1 mouse cellular context compared by ENCODE assay signal in genomic region chr5:137061809-137062481, GRCm38 (mm10).
A peak's percentile ranks its signal among the peaks of the same experiment; 100 is the strongest.
TF ChIP-seq lines count a peak whose summit lies in the region.

No protein-coding gene starts in this region.

TF ChIP-seq in CH12.LX, 34 proteins besides CTCF, POLR2A, EP300 and RAD21 (continued from another document):
- no peak for TF ChIP-seq ELF1 (IDR thresholded peaks at IDR 0.05; ENCODE audit: low read depth, low read length)
- no peak for TF ChIP-seq RCOR1 (conservative IDR thresholded peaks at IDR 0.05; ENCODE audit: low read depth, low read length)
- no peak for TF ChIP-seq ZNF384 (IDR thresholded peaks at IDR 0.05; ENCODE audit: low read depth, low read length)
- TF ChIP-seq MXI1 (IDR thresholded peaks at IDR 0.05; ENCODE audit: low read depth, low read length) = no peak
- TF ChIP-seq ZMIZ1 (IDR thresholded peaks at IDR 0.05; ENCODE audit: low read depth, low read length) = no peak
- TF ChIP-seq IRF4 (IDR thresholded peaks at IDR 0.05; ENCODE audit: low read depth, low read length) = peak; percentile 60
- TF ChIP-seq MEF2A (IDR thresholded peaks at IDR 0.05; ENCODE audit: borderline replicate concordance, low read depth, low read length) = no peak
- no peak for TF ChIP-seq HCFC1 (IDR thresholded peaks at IDR 0.05; ENCODE audit: low read depth, low read length)
- no peak for TF ChIP-seq SIN3A (IDR thresholded peaks at IDR 0.05; ENCODE audit: low read length)
- no peak for TF ChIP-seq USF2 (conservative IDR thresholded peaks at IDR 0.05; ENCODE audit: low read depth, low read length)
- no peak for TF ChIP-seq GABPA (IDR thresholded peaks at IDR 0.05; ENCODE audit: insufficient replicate concordance, low read depth, low read length)
- TF ChIP-seq JUN (IDR thresholded peaks at IDR 0.05; ENCODE audit: insufficient read depth, low read depth, low read length) = peak; percentile 62; the same call in 1 of the 2 replicates
- TF ChIP-seq ETS1 (conservative IDR thresholded peaks at IDR 0.05; ENCODE audit: low read depth, low read length) = peak; percentile 77
- TF ChIP-seq USF1 (IDR thresholded peaks at IDR 0.05; ENCODE audit: low read depth, low read length) = no peak
- TF ChIP-seq KAT2A (IDR thresholded peaks at IDR 0.05; ENCODE audit: insufficient replicate concordance, low read length) = no peak
- TF ChIP-seq MAX (IDR thresholded peaks at IDR 0.05; ENCODE audit: low read length) = 0 out of 2 replicates have a peak, but pooled peaks have one; percentile 9
- no peak for TF ChIP-seq POLR2AphosphoS2 (IDR thresholded peaks at IDR 0.05; ENCODE audit: low read depth, low read length)
- TF ChIP-seq BHLHE40 (IDR thresholded peaks at IDR 0.05; ENCODE audit: low read depth, low read length) = no peak; the same call in 1 of the 2 replicates
- TF ChIP-seq CHD1 (IDR thresholded peaks at IDR 0.05; ENCODE audit: low read depth, low read length) = no peak
- TF ChIP-seq NELFE (IDR thresholded peaks at IDR 0.05; ENCODE audit: low read depth, low read length) = 0 out of 2 replicates have a peak, but pooled peaks have one; percentile 16
- no peak for TF ChIP-seq E2F4 (IDR thresholded peaks at IDR 0.05; ENCODE audit: insufficient replicate concordance, low read depth, low read length)
- TF ChIP-seq TCF12 (IDR thresholded peaks at IDR 0.05; ENCODE audit: low read depth, low read length) = no peak
- peak; percentile 34 for TF ChIP-seq JUND (conservative IDR thresholded peaks at IDR 0.05; ENCODE audit: low read depth, low read length)
- TF ChIP-seq MAZ (IDR thresholded peaks at IDR 0.05; ENCODE audit: low read depth, low read length) = peak; percentile 55; the same call in 1 of the 2 replicates
- TF ChIP-seq ZKSCAN1 (IDR thresholded peaks at IDR 0.05; ENCODE audit: borderline replicate concordance, low read depth, low read length) = no peak
